Comparison of ENCODE assay signal across 23 mouse cellular contexts in genomic region chr2:108584799-108585198, GRCm38 (mm10).
DNase-seq lines count a peak whose midpoint lies in the region; ATAC-seq lines count a peak whose summit lies in the region.
"Had no signal": no experiment of that assay in that cellular context is flagged by ENCODE, and none has a peak within 500 bp of the region (broad histone marks: within the 10 kb centered on the region; RNA-seq: fewer than 3 reads in every experiment).

No protein-coding gene starts in this region.

- no peaks in the 10 kb centered on the region for H3K9me3 ChIP-seq in hindbrain, embryonic 11.5 days (ENCODE audit: control insufficient read depth, low read length)
- H3K9me3 ChIP-seq: embryonic facial prominence, embryonic 10.5 days; forebrain, embryonic 13.5 days; heart, embryonic 15.5 days had no signal

- no peak overlapping the region for H3K4me3 ChIP-seq in hindbrain, embryonic 11.5 days (ENCODE audit: low read depth, low read length)
- H3K4me3 ChIP-seq: embryonic facial prominence, embryonic 10.5 days; forebrain, embryonic 13.5 days; heart, adult 2 months; heart, embryonic 15.5 days had no signal

- no peak overlapping the region for H3K4me2 ChIP-seq in hindbrain, embryonic 11.5 days (replicated peaks; ENCODE audit: low read depth, low read length)
- H3K4me2 ChIP-seq: forebrain, embryonic 13.5 days; heart, embryonic 11.5 days; heart, embryonic 15.5 days; hindbrain, embryonic 14.5 days had no signal

- no peak overlapping the region for H3K9ac ChIP-seq in hindbrain, embryonic 11.5 days (ENCODE audit: low read depth, low read length)
- H3K9ac ChIP-seq: forebrain, embryonic 13.5 days; forebrain, postnatal 0 days; heart, embryonic 15.5 days; hindbrain, embryonic 14.5 days had no signal

- H3K36me3 ChIP-seq in hindbrain, embryonic 11.5 days (ENCODE audit: control insufficient read depth, insufficient read depth, low read length): no peaks in the 10 kb centered on the region
- H3K36me3 ChIP-seq: embryonic facial prominence, embryonic 10.5 days; heart, embryonic 15.5 days had no signal

- ATAC-seq in hindbrain, embryonic 11.5 days (ENCODE audit: low FRiP score): no peak
- ATAC-seq: activated CD4-positive, CD25-positive, alpha-beta regulatory T cell, adult 4 months; forebrain, embryonic 13.5 days; forebrain, postnatal 0 days; Patski had no signal

- H3K4me1 ChIP-seq in hindbrain, embryonic 11.5 days (replicated peaks; ENCODE audit: control insufficient read depth, insufficient read depth, low read length): no peaks in the 10 kb centered on the region
- H3K4me1 ChIP-seq: embryonic facial prominence, embryonic 10.5 days; forebrain, embryonic 13.5 days; heart, embryonic 15.5 days had no signal

- DNase-seq in frontal cortex, postnatal 36 days (ENCODE audit: low spot score in 2 of 2): peak; percentile 5 to 53
- no peak for DNase-seq in frontal cortex, postnatal 25 days (ENCODE audit: low spot score in 2 of 2)
- DNase-seq in left cerebral cortex, adult 18-20 months (ENCODE audit: low spot score in 2 of 2): peak; percentile 12 to 30
- DNase-seq in left cerebral cortex, postnatal 10 days (ENCODE audit: extremely low spot score in 1 of 2, low spot score in 2 of 2): no peak
- DNase-seq in brain, adult 2 months (ENCODE audit: low read depth, low spot score): peak; percentile 75
- DNase-seq in left cerebral cortex, postnatal 25 days (ENCODE audit: low spot score in 2 of 2): peak; percentile 7 to 86
- no peak for DNase-seq in gastrocnemius, adult 8-10 months (ENCODE audit: low spot score in 2 of 2)
- no peak for DNase-seq in hindbrain, embryonic 11.5 days (ENCODE audit: low spot score)
- DNase-seq: adrenal gland, postnatal 14 days; cerebellum, adult 2 months; cerebellum, postnatal 10 days; forebrain, postnatal 0 days; gastrocnemius, postnatal 14 days; heart, adult 2 months; heart, postnatal 14 days had no signal

- H3K27ac ChIP-seq in hindbrain, embryonic 11.5 days (ENCODE audit: low read depth, low read length): no peak overlapping the region
- H3K27ac ChIP-seq: embryonic facial prominence, embryonic 10.5 days; forebrain, embryonic 13.5 days; heart, adult 2 months; heart, embryonic 15.5 days; hindbrain, embryonic 14.5 days had no signal

- no peaks in the 10 kb centered on the region for H3K27me3 ChIP-seq in hindbrain, embryonic 11.5 days (ENCODE audit: control insufficient read depth, insufficient read depth, low read length)
- H3K27me3 ChIP-seq: CH12.LX; forebrain, embryonic 13.5 days; heart, embryonic 15.5 days; Patski had no signal

- intact Hi-C loops in left cerebral cortex, postnatal 10 days (cut with DNase I): no loop called here
- intact Hi-C loops in left cerebral cortex, postnatal 25 days (cut with DNase I): loop anchor here (2.0 to 5.0 kb wide), 2 partner anchors 228 to 294 kb away; no protein-coding TSS in a partner anchor

Comparison
In these comparisons a context has a peak if more than half of its experiments do, and no peak if none do; other contexts are left out.
1. DNase-seq: peak in frontal cortex, postnatal 36 days (2 of 2), left cerebral cortex, adult 18-20 months (2 of 2), brain, adult 2 months (single experiment) and left cerebral cortex, postnatal 25 days (2 of 2); none in frontal cortex, postnatal 25 days (0 of 2), left cerebral cortex, postnatal 10 days (0 of 2), gastrocnemius, adult 8-10 months (0 of 2) and hindbrain, embryonic 11.5 days (single experiment).